Mouse (Mus musculus) left cerebral cortex, postnatal 14 days (tissue): Measurements from ENCODE around the gene Stk4. TPM values are rescaled to one million over a fixed set of nuclear protein-coding genes. Genes with fewer than 3 reads are reported as not detected.
A peak's percentile ranks its signal among the peaks of the same experiment; 100 is the strongest.
"Not testable (repeated sequence)": the region's sequence is repeated elsewhere in the genome, so short reads cannot be mapped to it uniquely, and the experiment has no call there.

Source experiments
- DNase-seq, 2 experiments: peaks; one replicate each; pipeline ENCODE4 v3.0.0; 2021 to 2022; ENCODE audit warnings: low spot score in 2 of 2, mixed read lengths in 1 of 2
- intact Hi-C: fragments of 180-260 bp; cut with DNase I; formaldehyde crosslinking; loops from one replicate; pipeline ENCODE4 v1.15.1; 2025
- long read RNA-seq, 2 experiments: library from polyadenylated mRNA; stranded (forward); transcript quantifications; one replicate each; pipeline ENCODE4 v2.0.0; 2021
- total RNA-seq, 2 experiments: library from RNA; stranded (reverse); gene quantifications; 2 replicates each; pipeline ENCODE4 v1.2.3; 2021

The Stk4 gene
- total RNA-seq, result 10 to 100 TPM; 32.2 to 35.6 TPM
- long read RNA-seq, experiment 1, full-length matches to known transcripts, result 7 of 13 reads
- long read RNA-seq, experiment 1, partial matches to known transcripts, result 4 of 13 reads
- long read RNA-seq, experiment 1, other reads (novel, unspliced or antisense), result 2 of 13 reads
- long read RNA-seq, experiment 2, full-length matches to known transcripts, result 7 of 11 reads
- long read RNA-seq, experiment 2, partial matches to known transcripts, result 1 of 11 reads
- long read RNA-seq, experiment 2, other reads (novel, unspliced or antisense), result 3 of 11 reads

- intact Hi-C loops, result loop anchor here (5.0 kb wide), 1 partner anchor 73 kb away; no protein-coding TSS in a partner anchor
- DNase-seq, result peak; percentile 28 to 45
These were observed at the start of gene Stk4 for GRCm38 (mm10) chr2:164070142-164070764. Stk4 (plus strand) TSS chr2:164070322.

DNA sequence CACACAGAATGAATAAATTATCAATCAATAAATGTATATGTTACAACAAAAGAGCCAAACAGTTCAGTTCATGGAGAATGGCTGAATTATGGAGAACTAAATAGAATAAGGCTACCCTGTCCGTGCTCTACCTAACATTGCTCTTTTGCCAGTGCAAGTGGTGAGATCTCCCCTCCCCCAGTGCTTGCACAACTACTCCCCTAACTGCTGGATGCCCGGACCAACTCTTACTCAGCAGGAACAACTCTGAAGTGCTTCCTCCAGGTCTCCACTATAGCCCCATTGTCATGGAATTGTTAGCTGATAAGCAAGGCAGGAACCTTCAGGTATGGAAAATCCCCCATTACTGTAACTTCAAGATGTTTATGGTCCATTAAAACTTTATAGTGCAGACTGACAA is 48.0 kb upstream of the Stk4 start:
- DNase-seq, result no peak
- intact Hi-C loops, result no loop called here

DNA sequence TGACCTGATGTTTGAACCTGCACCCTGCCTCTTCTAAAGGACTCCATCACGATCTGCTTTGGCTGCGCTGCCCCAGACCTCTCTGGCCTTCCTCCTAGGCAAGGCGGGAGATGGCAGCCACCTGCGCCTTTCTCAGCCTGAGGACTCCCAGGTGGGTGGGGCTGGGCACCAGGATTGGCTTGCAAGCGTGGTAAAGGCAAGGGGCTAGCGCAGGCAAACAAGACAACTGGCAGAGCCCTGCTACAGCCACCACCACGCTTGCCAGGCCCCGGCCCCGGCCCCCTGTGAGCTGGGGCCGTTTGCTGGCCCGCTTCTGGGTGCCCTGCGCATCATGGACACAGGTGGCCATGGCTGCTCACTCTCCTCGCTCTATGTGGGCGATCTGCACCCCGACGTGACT is 45.0 kb upstream of the Stk4 start, which contains the start of gene Pabpc1l:
Gene Pabpc1l, plus strand, starts transcription at position 301 of the 400 bp plus-strand sequence.
- DNase-seq, result no peak
- intact Hi-C loops, result no loop called here

- DNase-seq, result no peak
- intact Hi-C loops, result no loop called here
These were observed 39.0 kb upstream of the Stk4 start for GRCm38 (mm10) chr2:164031147-164031546.

- intact Hi-C loops, result no loop called here
- DNase-seq, result no peak
These were observed 37.1 kb upstream of the Stk4 start for GRCm38 (mm10) chr2:164032973-164033372.

DNA sequence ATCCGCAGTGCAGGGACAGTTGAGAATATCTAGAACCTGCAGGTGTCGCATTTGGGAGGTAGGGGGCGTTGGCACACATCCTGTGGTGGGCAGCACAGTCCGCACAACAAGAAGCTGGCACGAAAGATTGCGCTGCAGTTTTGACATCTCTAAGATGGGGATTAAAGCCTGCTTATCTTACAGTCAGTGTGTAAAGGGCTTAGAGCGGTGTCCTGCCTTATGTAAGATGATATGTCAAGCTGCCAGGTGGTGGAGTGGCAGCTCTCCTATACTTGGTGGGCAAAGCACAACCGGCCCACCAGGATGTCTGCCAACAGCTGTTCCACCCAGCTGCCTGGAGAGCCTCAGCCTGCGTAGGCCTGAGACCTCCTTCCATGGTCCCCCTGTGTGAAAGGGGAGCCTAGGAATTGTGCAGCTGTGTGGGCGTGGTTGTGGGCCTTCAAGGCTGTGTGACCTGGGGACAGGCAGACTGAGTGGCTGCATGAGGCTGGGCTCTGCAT is 33.6 kb upstream of the Stk4 start:
- DNase-seq, result no peak
- intact Hi-C loops, result no loop called here

- intact Hi-C loops, result no loop called here
These were observed 31.6 kb upstream of the Stk4 start for GRCm38 (mm10) chr2:164038407-164039028.

DNA sequence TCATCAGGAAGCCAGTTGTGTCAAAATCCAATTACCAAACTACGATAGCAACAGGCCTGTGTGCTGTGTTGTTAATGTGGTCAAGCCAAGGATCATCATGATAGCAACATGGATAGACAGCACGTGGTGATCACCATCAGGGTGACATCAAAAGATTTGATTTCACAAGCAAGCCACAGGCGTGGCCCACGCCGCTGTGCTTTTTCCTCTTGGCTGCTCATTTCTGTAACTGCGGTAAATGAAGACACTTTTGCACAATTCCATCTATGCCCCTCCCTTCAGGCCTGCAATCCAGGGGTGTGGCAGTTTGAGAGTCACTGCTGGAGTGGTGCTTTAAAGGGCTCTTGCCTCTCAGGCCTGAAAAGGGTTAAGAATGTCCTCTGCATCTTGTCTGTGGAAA is 29.2 kb upstream of the Stk4 start:
- intact Hi-C loops, result no loop called here

More at GRCm38 (mm10) chr2:164038407-164039028, 31.6 kb upstream of the Stk4 start:
- no peak for DNase-seq

GRCm38 (mm10) chr2:164041523-164041922 is 28.6 kb upstream of the Stk4 start:
- DNase-seq, result no peak
- intact Hi-C loops, result no loop called here

More for the DNA sequence above, 29.2 kb upstream of the Stk4 start:
- no peak for DNase-seq

DNA sequence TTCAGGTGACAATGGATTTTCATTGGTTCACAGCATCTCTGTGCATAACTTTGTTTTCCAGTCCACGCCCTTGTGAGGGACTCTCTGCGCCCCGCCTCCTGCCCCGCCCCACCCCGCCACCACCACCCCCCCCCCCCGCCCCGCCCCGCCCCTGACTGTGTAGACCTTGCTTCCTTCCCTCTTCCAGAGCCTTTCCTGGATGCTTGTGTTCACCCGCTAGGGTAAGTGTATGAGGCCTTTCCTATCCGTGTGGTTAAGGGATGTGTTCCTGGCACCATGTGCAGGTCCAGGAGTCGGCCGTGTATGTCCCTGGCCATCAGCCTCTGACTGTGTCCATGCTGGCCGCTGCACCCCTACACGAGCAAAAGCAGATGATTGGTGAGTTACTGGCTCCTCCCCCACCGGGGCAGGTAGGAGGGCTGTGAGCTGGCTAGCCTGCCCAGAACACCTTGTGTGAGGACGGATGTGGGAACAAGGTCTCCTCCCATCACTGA is 22.9 kb upstream of the Stk4 start:
- no peak for DNase-seq
- intact Hi-C loops, result no loop called here

- intact Hi-C loops, result no loop called here
- DNase-seq, result no peak
These were observed 16.4 kb upstream of the Stk4 start for GRCm38 (mm10) chr2:164053767-164054166.

GRCm38 (mm10) chr2:164054671-164055070 is 15.5 kb upstream of the Stk4 start:
- DNase-seq, result no peak

GRCm38 (mm10) chr2:164059634-164060235 is 10.4 kb upstream of the Stk4 start:
- no peak for DNase-seq
- intact Hi-C loops, result no loop called here

More at GRCm38 (mm10) chr2:164054671-164055070, 15.5 kb upstream of the Stk4 start:
- intact Hi-C loops, result no loop called here

- DNase-seq, result peak; percentile 84 to 86
- intact Hi-C loops, result loop anchor here (5.0 kb wide), 1 partner anchor 74 kb away; no protein-coding TSS in a partner anchor
These were observed 779 bp downstream of the Stk4 start, which contains the start of gene Tomm34 for GRCm38 (mm10) chr2:164070765-164071436. Tomm34 (minus strand) TSS chr2:164071169.

- not testable (repeated sequence) for DNase-seq
- intact Hi-C loops, result loop anchor here (5.0 kb wide), 1 partner anchor 74 kb away; no protein-coding TSS in a partner anchor
These were observed 1.3 kb downstream of the Stk4 start for GRCm38 (mm10) chr2:164071437-164071820.

DNA sequence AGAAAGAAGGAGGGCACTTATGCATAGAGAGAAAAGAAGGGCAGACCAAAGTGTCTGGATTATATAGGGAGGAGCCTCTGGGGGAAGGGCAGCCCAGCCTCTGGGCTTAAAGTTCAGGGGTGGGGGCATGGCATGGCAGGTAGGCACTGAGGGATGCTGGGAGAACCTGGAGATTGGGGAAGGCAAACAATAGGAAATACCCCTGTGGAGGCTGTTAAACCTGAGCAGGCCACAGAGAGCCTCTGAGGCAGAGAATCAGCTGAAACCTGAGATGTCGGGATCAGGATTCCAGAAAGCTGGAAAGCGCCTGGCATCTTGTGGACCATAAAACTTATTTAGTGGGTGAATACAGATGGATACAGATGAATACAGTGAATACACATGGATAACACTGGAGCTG is 2.0 kb downstream of the Stk4 start:
- no peak for DNase-seq
- intact Hi-C loops, result loop anchor here (5.0 kb wide), 1 partner anchor 75 kb away; no protein-coding TSS in a partner anchor

DNA sequence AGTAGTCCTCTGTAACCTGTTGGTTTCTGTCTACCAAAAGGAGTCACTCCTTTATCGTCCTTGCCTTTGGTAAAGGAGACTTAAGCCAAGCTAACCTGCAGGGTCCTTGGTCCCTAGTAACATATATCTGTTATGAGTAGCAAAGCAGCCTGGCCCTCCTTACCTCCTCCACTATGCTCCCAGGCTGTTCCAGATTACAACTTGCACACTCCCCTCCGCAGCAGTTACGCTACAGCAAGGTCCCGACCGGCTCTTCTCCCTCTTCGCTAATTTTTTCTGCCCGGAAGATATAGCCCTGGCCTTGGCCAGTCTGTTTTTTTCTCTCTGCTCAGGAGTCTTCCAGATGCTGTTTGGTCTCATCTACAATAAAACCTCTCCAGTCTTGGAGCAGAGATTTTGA is 3.0 kb downstream of the Stk4 start:
- intact Hi-C loops, result loop anchor here (5.0 kb wide), 1 partner anchor 76 kb away; no protein-coding TSS in a partner anchor
- no peak for DNase-seq

DNA sequence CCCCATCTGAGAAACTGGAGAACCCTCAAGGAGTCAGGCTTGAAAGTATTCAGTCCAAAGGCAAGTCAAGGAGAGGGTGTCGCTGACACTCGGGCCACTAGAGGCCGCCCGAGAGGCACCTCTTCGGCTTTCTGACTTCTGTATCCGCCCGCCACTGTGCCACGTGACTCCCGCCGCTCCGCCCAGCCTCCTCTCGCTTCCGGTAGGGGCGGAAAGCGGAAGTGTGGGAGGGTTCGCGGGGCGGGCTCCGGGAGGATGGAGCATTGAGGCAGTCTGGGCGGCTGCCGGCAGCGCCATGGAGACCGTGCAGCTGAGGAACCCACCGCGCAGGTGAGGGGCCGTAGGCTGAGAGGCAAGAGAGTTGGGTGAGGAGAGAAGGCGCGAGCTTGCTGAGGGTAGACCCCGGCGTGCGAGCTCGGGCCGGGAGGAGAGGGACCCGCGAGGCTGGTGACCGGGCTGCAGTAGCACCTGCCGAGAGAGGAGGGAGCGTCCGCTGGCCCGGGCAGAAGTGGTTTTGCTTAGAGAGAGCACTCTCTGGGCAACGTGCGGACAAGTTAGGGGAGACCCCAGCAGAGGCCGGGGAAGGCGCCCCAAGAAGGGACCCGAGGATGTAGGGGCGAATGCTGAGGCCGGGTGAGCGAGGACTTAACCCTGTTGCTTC is 3.9 kb downstream of the Stk4 start:
- intact Hi-C loops, result loop anchor here (5.0 kb wide), 1 partner anchor 77 kb away; no protein-coding TSS in a partner anchor
- peak; percentile 98 to 99 for DNase-seq
